Mouse (Mus musculus) CH12.LX (cell line): ENCODE measurements around the gene Crip1. TPM values are rescaled to one million over a fixed set of nuclear protein-coding genes. Genes with fewer than 3 reads are reported as not detected.

Experiments used
- DNase-seq: peaks from one replicate; pipeline ENCODE4 v3.0.0-alpha.2; 2013; ENCODE audit errors: extremely low read depth
- H3K27ac ChIP-seq: 2 replicates; pipeline ENCODE4 v1.5.1; 2012; ENCODE audit warnings: low read depth, mild to moderate bottlenecking, control low read depth, moderate library complexity; ENCODE audit not compliant: insufficient read depth
- H3K27me3 ChIP-seq: replicated peaks from 2 replicates; pipeline ENCODE3; 2012; ENCODE audit warnings: inconsistent platforms
- H3K36me3 ChIP-seq, 2 experiments: replicated peaks in 1 of 2; 2 replicates each; pipeline versions ENCODE3 to v1.6.1; 2012; ENCODE audit warnings: inconsistent platforms in 1 of 2, low read length in 1 of 2, mild to moderate bottlenecking in 1 of 2, mixed read lengths in 1 of 2, moderate library complexity in 1 of 2; ENCODE audit not compliant: control insufficient read depth in 1 of 2, insufficient read depth in 1 of 2
- H3K4me1 ChIP-seq, 2 experiments: 2 replicates each; pipeline ENCODE4 v1.6.1; 2012; ENCODE audit warnings: inconsistent platforms in 1 of 2, moderate library complexity in 1 of 2; ENCODE audit not compliant: insufficient read depth in 2 of 2, control insufficient read depth in 1 of 2
- H3K4me2 ChIP-seq: 2 replicates; pipeline ENCODE4 v1.6.1; 2012; ENCODE audit warnings: low read depth, mild to moderate bottlenecking, control low read depth; ENCODE audit not compliant: poor library complexity, insufficient read depth, severe bottlenecking
- H3K4me3 ChIP-seq, 3 experiments: fragments of 150-350 bp in 1 of 3; sonication (generic) in 1 of 3; replicated peaks in 1 of 3; 2 replicates each; pipeline versions ENCODE3 to v1.5.1; 2011 to 2012; ENCODE audit warnings: low read depth in 2 of 3, low read length in 2 of 3, mild to moderate bottlenecking in 2 of 3, moderate library complexity in 2 of 3, control low read depth in 1 of 3, improper control_type of control experiment in 1 of 3, inconsistent platforms in 1 of 3, mixed read lengths in 1 of 3; ENCODE audit not compliant: poor library complexity in 1 of 3
- H3K79me2 ChIP-seq: replicated peaks from 2 replicates; pipeline ENCODE4 v1.6.1; 2012; ENCODE audit warnings: mild to moderate bottlenecking, moderate library complexity; ENCODE audit not compliant: control insufficient read depth, poor library complexity, insufficient read depth, severe bottlenecking; ENCODE audit errors: extremely low read depth
- H3K9ac ChIP-seq: 2 replicates; pipeline ENCODE4 v1.6.1; 2012; ENCODE audit warnings: low read depth, mild to moderate bottlenecking, control low read depth, moderate library complexity; ENCODE audit not compliant: insufficient read depth
- H3K9me3 ChIP-seq: replicated peaks from 2 replicates; pipeline ENCODE3; 2012; ENCODE audit warnings: low read length, inconsistent platforms, mixed read lengths
- CHD1 ChIP-seq: IDR thresholded peaks from 2 replicates; pipeline ENCODE4 v1.6.1; 2012; ENCODE audit warnings: low read depth, low read length, improper control_type of control experiment, inconsistent platforms
- CTCF ChIP-seq, 2 experiments: IDR thresholded peaks in 1 of 2; conservative IDR thresholded peaks in 1 of 2; 2 replicates each; pipeline ENCODE4 v1.5.1; 2011 to 2012; ENCODE audit warnings: low read depth in 2 of 2, low read length in 2 of 2, improper control_type of control experiment in 1 of 2, inconsistent platforms in 1 of 2, mild to moderate bottlenecking in 1 of 2, moderate library complexity in 1 of 2
- ELF1 ChIP-seq: IDR thresholded peaks from 2 replicates; pipeline ENCODE4 v1.6.1; 2014; ENCODE audit warnings: low read depth, mild to moderate bottlenecking, inconsistent platforms, low read length, improper control_type of control experiment
- EP300 ChIP-seq: IDR thresholded peaks from 2 replicates; pipeline ENCODE4 v1.6.1; 2011; ENCODE audit warnings: low read length, improper control_type of control experiment
- ETS1 ChIP-seq: conservative IDR thresholded peaks from 2 replicates; pipeline ENCODE4 v1.6.1; 2012; ENCODE audit warnings: low read depth, mild to moderate bottlenecking, inconsistent platforms, low read length, improper control_type of control experiment, moderate library complexity
- JUND ChIP-seq: conservative IDR thresholded peaks from 2 replicates; pipeline ENCODE4 v1.6.1; 2011; ENCODE audit warnings: low read depth, low read length, improper control_type of control experiment
- KAT2A ChIP-seq: IDR thresholded peaks from 2 replicates; pipeline ENCODE4 v1.6.1; 2012; ENCODE audit warnings: low read length, improper control_type of control experiment, inconsistent platforms; ENCODE audit not compliant: insufficient replicate concordance
- MAFK ChIP-seq: IDR thresholded peaks from 2 replicates; pipeline ENCODE4 v1.6.1; 2011; ENCODE audit warnings: low read length, improper control_type of control experiment; ENCODE audit not compliant: insufficient replicate concordance
- MAZ ChIP-seq: IDR thresholded peaks from 2 replicates; pipeline ENCODE4 v1.6.1; 2012; ENCODE audit warnings: low read depth, mild to moderate bottlenecking, inconsistent platforms, low read length, improper control_type of control experiment, moderate library complexity
- MXI1 ChIP-seq: IDR thresholded peaks from 2 replicates; pipeline ENCODE4 v1.6.1; 2011; ENCODE audit warnings: mild to moderate bottlenecking, low read depth, low read length, improper control_type of control experiment
- NRF1 ChIP-seq: IDR thresholded peaks from 2 replicates; pipeline ENCODE4 v1.6.1; 2014; ENCODE audit warnings: low read depth, mild to moderate bottlenecking, inconsistent platforms, low read length, improper control_type of control experiment, moderate library complexity
- POLR2A ChIP-seq: IDR thresholded peaks from 2 replicates; pipeline ENCODE4 v1.6.1; 2011; ENCODE audit warnings: low read depth, mild to moderate bottlenecking, improper control_type of control experiment, low read length
- RAD21 ChIP-seq: IDR thresholded peaks from 2 replicates; pipeline ENCODE4 v1.6.1; 2011; ENCODE audit warnings: low read depth, mild to moderate bottlenecking, low read length, improper control_type of control experiment, moderate library complexity
- TCF12 ChIP-seq: IDR thresholded peaks from 2 replicates; pipeline ENCODE4 v1.6.1; 2014; ENCODE audit warnings: low read depth, mild to moderate bottlenecking, inconsistent platforms, low read length, improper control_type of control experiment
- UBTF ChIP-seq: IDR thresholded peaks from 2 replicates; pipeline ENCODE4 v1.6.1; 2012; ENCODE audit warnings: low read depth, mild to moderate bottlenecking, inconsistent platforms, low read length, improper control_type of control experiment, moderate library complexity
- USF2 ChIP-seq: conservative IDR thresholded peaks from 2 replicates; pipeline ENCODE4 v1.6.1; 2011; ENCODE audit warnings: low read depth, low read length, improper control_type of control experiment
- ZC3H11A ChIP-seq: IDR thresholded peaks from 2 replicates; pipeline ENCODE4 v1.6.1; 2012; ENCODE audit warnings: low read depth, mild to moderate bottlenecking, inconsistent platforms, low read length, improper control_type of control experiment
- ZKSCAN1 ChIP-seq: IDR thresholded peaks from 2 replicates; pipeline ENCODE4 v1.6.1; 2012; ENCODE audit warnings: low read depth, inconsistent platforms, low read length, improper control_type of control experiment, borderline replicate concordance
- ZNF384 ChIP-seq: IDR thresholded peaks from 2 replicates; pipeline ENCODE4 v1.6.1; 2012; ENCODE audit warnings: low read depth, low read length, improper control_type of control experiment, inconsistent platforms
- dilution Hi-C: fragments of 300-500 bp; cut with MboI; formaldehyde crosslinking; loops from 2 replicates; pipeline ENCODE4 v1.14.3; 2020; ENCODE audit warnings: low sequenced_read_pairs; ENCODE audit not compliant: extremely low pct_unique_long_range_greater_than_20kb, extremely low pct_ligation_motif_present
- in situ Hi-C: fragments of 300-500 bp; cut with MboI; formaldehyde crosslinking; loops from 3 replicates; pipeline ENCODE4 v1.14.3; 2019; ENCODE audit warnings: low sequenced_read_pairs, low pct_ligation_motif_present, low pct_unique_long_range_greater_than_20kb, mixed read lengths
- polyA plus RNA-seq: library from polyadenylated mRNA; unstranded; fragments of >175 nt; gene quantifications from 2 replicates; pipeline ENCODE4 v1.2.1, GENCODE M21; 2012; ENCODE audit warnings: low read depth; ENCODE audit not compliant: insufficient read length
- total RNA-seq, 2 experiments: library from RNA; depleted of rRNA; stranded (reverse); fragments of 300-350 nt in 1 of 2; fragments of >200 nt in 1 of 2; gene quantifications; 2 replicates each; pipeline ENCODE4 v1.2.3; 2012 to 2014

Gene Crip1
- total and polyA plus RNA-seq, 3 experiments, result 2.0 to 77.2 (median 2.8) TPM

- in situ Hi-C loops (no loop called here), dilution Hi-C loops (no loop called here)
- Histone ChIP-seq H3K4me2 (no peak overlapping the region), H3K36me3 (peaks cover 97 to 100% of the 10 kb centered on the region in 2 experiments), H3K27me3 (no peaks in the 10 kb centered on the region), H3K4me1 (no peaks in the 10 kb centered on the region), H3K9ac (no peak overlapping the region), H3K4me3 (no peak overlapping the region), H3K9me3 (no peaks in the 10 kb centered on the region), H3K27ac (no peak overlapping the region), H3K79me2 (no peaks in the 10 kb centered on the region)
- no peak for DNase-seq
- TF ChIP-seq MAFK, result no peak
Observed at GRCm38 (mm10) chr12:113130732-113131131, 15.4 kb upstream of the Crip1 start.

DNA sequence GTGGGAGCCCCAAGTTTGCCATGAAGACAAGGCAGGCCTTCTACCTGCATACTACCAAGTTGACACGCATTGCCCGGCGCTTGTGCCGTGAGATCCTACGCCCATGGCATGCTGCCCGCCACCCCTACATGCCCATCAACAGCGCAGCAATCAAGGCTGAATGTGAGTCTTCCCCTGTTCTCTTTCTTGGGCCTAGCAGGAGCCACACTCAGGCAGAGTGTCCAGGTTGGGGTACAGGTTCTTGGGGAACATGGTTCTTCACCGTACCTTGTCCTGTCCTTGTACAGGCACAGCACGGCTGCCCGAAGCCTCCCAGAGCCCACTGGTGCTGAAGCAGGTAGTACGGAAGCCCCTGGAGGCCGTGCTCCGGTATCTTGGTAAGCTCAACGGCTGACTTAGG is 14.5 kb upstream of the Crip1 start:
- H3K9ac ChIP-seq, result no peak overlapping the region
- DNase-seq, result no peak
- no peaks in the 10 kb centered on the region for H3K27me3 ChIP-seq
- H3K36me3 ChIP-seq, result peaks cover 99 to 100% of the 10 kb centered on the region in 2 experiments
- H3K4me3 ChIP-seq, result no peak overlapping the region
- H3K27ac ChIP-seq, result no peak overlapping the region
- no peak for TF ChIP-seq CHD1
- no peak for TF ChIP-seq MXI1
- TF ChIP-seq MAZ, result no peak
- TF ChIP-seq ZC3H11A, result no peak
- no peak for TF ChIP-seq UBTF
- TF ChIP-seq ETS1, result no peak
- TF ChIP-seq RAD21, result no peak
- no peak for TF ChIP-seq ZNF384
- TF ChIP-seq TCF12, result no peak
- TF ChIP-seq EP300, result no peak
- TF ChIP-seq ZKSCAN1, result no peak
- no peak for TF ChIP-seq USF2
- no peak for TF ChIP-seq NRF1
- no peak for TF ChIP-seq POLR2A
- no peak for TF ChIP-seq KAT2A
- TF ChIP-seq ELF1, result no peak
- no peak for TF ChIP-seq JUND
- TF ChIP-seq CTCF (conservative IDR thresholded peaks at IDR 0.05 in 1 of 2, IDR thresholded peaks at IDR 0.05 in 1 of 2; ENCODE audit: low read depth in 2 of 2, low read length in 2 of 2), result no peak
- in situ Hi-C loops (no loop called here), dilution Hi-C loops (no loop called here)
- H3K4me2 ChIP-seq, result no peak overlapping the region
- H3K4me1 ChIP-seq, result no peaks in the 10 kb centered on the region
- no peaks in the 10 kb centered on the region for H3K79me2 ChIP-seq
- H3K9me3 ChIP-seq, result no peaks in the 10 kb centered on the region
